Mouse (Mus musculus) MEL (cell line): ENCODE measurements around the gene Gng7. TPM values are rescaled to one million over a fixed set of nuclear protein-coding genes. Genes with fewer than 3 reads are reported as not detected.
"Not testable (repeated sequence)": the region's sequence is repeated elsewhere in the genome, so short reads cannot be mapped to it uniquely, and the experiment has no call there.

ENCODE experiments used
- DNase-seq: peaks from one replicate; pipeline ENCODE4 v3.0.0; 2011; ENCODE audit warnings: low read depth, low spot score
- H3K27ac ChIP-seq: 2 replicates; pipeline ENCODE4 v1.5.1; 2012; ENCODE audit warnings: low read depth, mild to moderate bottlenecking, control low read depth, low read length, moderate library complexity; ENCODE audit not compliant: control insufficient read depth
- H3K27me3 ChIP-seq, 2 experiments: fragments of 150-350 bp in 1 of 2; sonication (generic) in 1 of 2; 2 replicates each; pipeline ENCODE4 v1.6.1; 2012; ENCODE audit warnings: low read length in 2 of 2, mild to moderate bottlenecking in 2 of 2, improper control_type of control experiment in 1 of 2, moderate library complexity in 1 of 2; ENCODE audit not compliant: insufficient read depth in 2 of 2, control insufficient read depth in 1 of 2
- H3K36me3 ChIP-seq, 2 experiments: 2 replicates each; pipeline ENCODE4 v1.6.1; 2012 to 2014; ENCODE audit warnings: low read length in 2 of 2, improper control_type of control experiment in 1 of 2, inconsistent platforms in 1 of 2, mild to moderate bottlenecking in 1 of 2; ENCODE audit not compliant: insufficient read depth in 2 of 2, control insufficient read depth in 1 of 2
- H3K4me1 ChIP-seq, 2 experiments: fragments of 150-350 bp in 1 of 2; sonication (generic) in 1 of 2; 2 replicates each; pipeline ENCODE4 v1.6.1; 2012; ENCODE audit warnings: low read length in 2 of 2, improper control_type of control experiment in 1 of 2, mild to moderate bottlenecking in 1 of 2; ENCODE audit not compliant: insufficient read depth in 2 of 2, control insufficient read depth in 1 of 2
- H3K4me3 ChIP-seq, 2 experiments: fragments of 150-350 bp in 1 of 2; sonication (generic) in 1 of 2; 2 replicates each; pipeline ENCODE4 v1.5.1; 2012; ENCODE audit warnings: low read depth in 2 of 2, low read length in 2 of 2, mild to moderate bottlenecking in 2 of 2, moderate library complexity in 2 of 2, control low read depth in 1 of 2, improper control_type of control experiment in 1 of 2; ENCODE audit not compliant: control insufficient read depth in 1 of 2, insufficient read depth in 1 of 2
- H3K79me2 ChIP-seq: 2 replicates; pipeline ENCODE4 v1.6.1; 2012; ENCODE audit warnings: mild to moderate bottlenecking, low read length, moderate library complexity; ENCODE audit not compliant: control insufficient read depth, poor library complexity, insufficient read depth
- H3K9ac ChIP-seq: 2 replicates; pipeline ENCODE4 v1.6.1; 2012; ENCODE audit warnings: low read depth, mild to moderate bottlenecking, control low read depth, low read length, moderate library complexity; ENCODE audit not compliant: control insufficient read depth, poor library complexity, severe bottlenecking
- H3K9me3 ChIP-seq: fragments of 150-350 bp; sonication (generic); replicated peaks from 2 replicates; pipeline ENCODE4 v1.6.1; 2012; ENCODE audit warnings: mild to moderate bottlenecking, low read length, improper control_type of control experiment, moderate library complexity; ENCODE audit not compliant: insufficient read depth
- GATA1 ChIP-seq: IDR thresholded peaks from 2 replicates; pipeline ENCODE4 v1.6.1; 2011; ENCODE audit warnings: low read depth, low read length, improper control_type of control experiment
- HCFC1 ChIP-seq: IDR thresholded peaks from 2 replicates; pipeline ENCODE4 v1.6.1; 2012; ENCODE audit warnings: low read depth, mild to moderate bottlenecking, inconsistent platforms, low read length, improper control_type of control experiment, moderate library complexity
- JUND ChIP-seq: IDR thresholded peaks from 2 replicates; pipeline ENCODE4 v1.6.1; 2011; ENCODE audit warnings: low read depth, mild to moderate bottlenecking, improper control_type of control experiment, low read length
- MAFK ChIP-seq: IDR thresholded peaks from 2 replicates; pipeline ENCODE4 v1.6.1; 2011; ENCODE audit warnings: low read depth, mild to moderate bottlenecking, low read length, improper control_type of control experiment, borderline replicate concordance
- MAZ ChIP-seq: IDR thresholded peaks from 2 replicates; pipeline ENCODE4 v1.6.1; 2012; ENCODE audit warnings: low read depth, mild to moderate bottlenecking, inconsistent platforms, low read length, improper control_type of control experiment
- MXI1 ChIP-seq: IDR thresholded peaks from 2 replicates; pipeline ENCODE4 v1.6.1; 2011; ENCODE audit warnings: mild to moderate bottlenecking, low read depth, low read length, improper control_type of control experiment
- NELFE ChIP-seq: IDR thresholded peaks from 2 replicates; pipeline ENCODE4 v1.6.1; 2011; ENCODE audit warnings: low read depth, low read length, improper control_type of control experiment
- NRF1 ChIP-seq: IDR thresholded peaks from 2 replicates; pipeline ENCODE4 v1.6.1; 2014; ENCODE audit warnings: low read depth, mild to moderate bottlenecking, inconsistent platforms, low read length, improper control_type of control experiment, moderate library complexity; ENCODE audit not compliant: poor library complexity, insufficient read depth, severe bottlenecking
- TBP ChIP-seq: IDR thresholded peaks from 2 replicates; pipeline ENCODE4 v1.8.0; 2011; ENCODE audit warnings: low read depth, low read length, improper control_type of control experiment
- USF1 ChIP-seq: IDR thresholded peaks from 2 replicates; pipeline ENCODE4 v1.6.1; 2014; ENCODE audit warnings: low read depth, mild to moderate bottlenecking, inconsistent platforms, low read length, improper control_type of control experiment, moderate library complexity
- USF2 ChIP-seq, 2 experiments: IDR thresholded peaks; 2 replicates each; pipeline ENCODE4 v1.6.1; 2011 to 2012; ENCODE audit warnings: improper control_type of control experiment in 2 of 2, low read length in 2 of 2, borderline replicate concordance in 1 of 2, inconsistent platforms in 1 of 2, low read depth in 1 of 2, mild to moderate bottlenecking in 1 of 2; ENCODE audit not compliant: insufficient read depth in 1 of 2
- ZC3H11A ChIP-seq: IDR thresholded peaks from 2 replicates; pipeline ENCODE4 v1.6.1; 2012; ENCODE audit warnings: low read depth, mild to moderate bottlenecking, inconsistent platforms, low read length, improper control_type of control experiment
- ZMIZ1 ChIP-seq: IDR thresholded peaks from 2 replicates; pipeline ENCODE4 v1.6.1; 2012; ENCODE audit warnings: low read depth, mild to moderate bottlenecking, inconsistent platforms, low read length, improper control_type of control experiment, moderate library complexity
- polyA plus RNA-seq, 2 experiments: library from polyadenylated mRNA; stranded (reverse) in 1 of 2; unstranded in 1 of 2; fragments of >175 nt in 1 of 2; fragments of >200 nt in 1 of 2; gene quantifications; 2 replicates each; pipeline versions ENCODE4 v1.2.1 to v1.2.4; 2012; ENCODE audit warnings: low replicate concordance in 2 of 2, low read depth in 1 of 2; ENCODE audit not compliant: insufficient read length in 2 of 2, insufficient read depth in 1 of 2, missing spikeins in 1 of 2
- total RNA-seq: library from RNA; depleted of rRNA; stranded (reverse); fragments of 300-350 nt; gene quantifications from 2 replicates; pipeline ENCODE4 v1.2.3, GENCODE M21; 2012

The Gng7 gene
- total and polyA plus RNA-seq, 3 experiments: 1.3 to 6.2 TPM; not detected in 1

- DNase-seq: no peak
- TF ChIP-seq HCFC1: no peak
- Histone ChIP-seq H3K27me3 (no peaks in the 10 kb centered on the region), H3K9me3 (no peaks in the 10 kb centered on the region), H3K9ac (no peak overlapping the region), H3K79me2 (no peaks in the 10 kb centered on the region), H3K27ac (no peak overlapping the region), H3K4me1 (0 out of 4 replicates have a peak, but pooled peaks cover 0 to 6% of the 10 kb centered on the region in 2 experiments), H3K36me3 (no peaks in the 10 kb centered on the region), H3K4me3 (no peak overlapping the region)
These were observed 24.3 kb downstream of the Gng7 start for GRCm38 (mm10) chr10:80990406-80990805.

- not testable (repeated sequence) for DNase-seq, H3K4me3 ChIP-seq, H3K27me3 ChIP-seq
- TF ChIP-seq TBP: peak; percentile 35; the same call in 1 of the 2 replicates
- TF ChIP-seq, all 39 proteins: peak for 1; not testable (repeated sequence) for 38
- H3K79me2 ChIP-seq, H3K9me3 ChIP-seq, H3K9ac ChIP-seq, H3K27ac ChIP-seq, H3K4me1 ChIP-seq, H3K36me3 ChIP-seq: not testable (repeated sequence)
These were observed 24.9 kb downstream of the Gng7 start for GRCm38 (mm10) chr10:80989854-80990253.

- H3K27me3 ChIP-seq: no peaks in the 10 kb centered on the region
- H3K4me3 ChIP-seq: no peak overlapping the region
- DNase-seq: no peak
- H3K27ac ChIP-seq: no peak overlapping the region
- H3K9me3 ChIP-seq: no peaks in the 10 kb centered on the region
- TF ChIP-seq GATA1: no peak
- no peak for TF ChIP-seq MAZ
- TF ChIP-seq NELFE: no peak
- no peak for TF ChIP-seq ZC3H11A
- TF ChIP-seq USF2 (IDR thresholded peaks at IDR 0.05; ENCODE audit: borderline replicate concordance in 1 of 2, insufficient read depth in 1 of 2, low read depth in 1 of 2, low read length in 2 of 2): no peak
- TF ChIP-seq USF1: no peak
- no peak for TF ChIP-seq JUND
- TF ChIP-seq MXI1: no peak
- no peak for TF ChIP-seq NRF1
- TF ChIP-seq MAFK: no peak
- TF ChIP-seq ZMIZ1: no peak
- no peaks in the 10 kb centered on the region for H3K36me3 ChIP-seq
- H3K79me2 ChIP-seq: no peaks in the 10 kb centered on the region
- H3K9ac ChIP-seq: no peak overlapping the region
- H3K4me1 ChIP-seq: no peaks in the 10 kb centered on the region
These were observed 25.3 kb downstream of the Gng7 start for GRCm38 (mm10) chr10:80989446-80989845.
